Mouse (Mus musculus) kidney, postnatal 0 days (tissue): ENCODE results near the gene Adarb1. TPM values are rescaled to one million over a fixed set of nuclear protein-coding genes. Genes with fewer than 3 reads are reported as not detected.

Experiments used
- ATAC-seq: fragments of 200-750 bp; cut with Nextera tagmentation; replicated peaks from 2 replicates; pipeline ENCODE4 v1.8.0; 2017; ENCODE audit warnings: low read depth, moderate number of reproducible peaks, moderate TSS enrichment, moderate library complexity; ENCODE audit not compliant: low FRiP score
- DNase-seq: peaks from one replicate; pipeline ENCODE4 v3.0.0-alpha.2; 2016; ENCODE audit warnings: low spot score
- H3K27ac ChIP-seq: fragments of 300-500 bp; sonication (generic); 2 replicates; pipeline ENCODE4 v1.5.1; 2014; ENCODE audit warnings: mild to moderate bottlenecking
- H3K27me3 ChIP-seq: fragments of 300-500 bp; sonication (generic); 2 replicates; pipeline ENCODE4 v1.6.1; 2014; ENCODE audit warnings: low read length, mixed read lengths; ENCODE audit not compliant: insufficient read depth
- H3K36me3 ChIP-seq: fragments of 300-500 bp; sonication (generic); 2 replicates; pipeline ENCODE4 v1.6.1; 2014; ENCODE audit warnings: low read length, mixed read lengths; ENCODE audit not compliant: insufficient read depth
- H3K4me1 ChIP-seq: fragments of 300-500 bp; sonication (generic); replicated peaks from 2 replicates; pipeline ENCODE4 v1.6.1; 2014; ENCODE audit warnings: antibody characterized with exemption, low read length, mixed read lengths; ENCODE audit not compliant: insufficient read depth
- H3K4me2 ChIP-seq: fragments of 300-500 bp; sonication (generic); 2 replicates; pipeline ENCODE4 v1.6.1; 2014; ENCODE audit warnings: mild to moderate bottlenecking, low read length, moderate library complexity, mixed read lengths
- H3K4me3 ChIP-seq: fragments of 300-500 bp; sonication (generic); replicated peaks from 2 replicates; pipeline ENCODE4 v1.5.1; 2014; ENCODE audit warnings: low read depth, low read length
- H3K9ac ChIP-seq: fragments of 300-500 bp; sonication (generic); 2 replicates; pipeline ENCODE4 v1.6.1; 2014; ENCODE audit warnings: low read depth, low read length
- H3K9me3 ChIP-seq: fragments of 300-500 bp; sonication (generic); replicated peaks from 2 replicates; pipeline ENCODE4 v1.6.1; 2016; ENCODE audit warnings: low read length, inconsistent platforms, mixed read lengths
- CTCF ChIP-seq: IDR thresholded peaks from 2 replicates; pipeline ENCODE4 v1.5.1; 2016; ENCODE audit warnings: antibody characterized with exemption, low read depth, mild to moderate bottlenecking, moderate library complexity
- WGBS: fragments of 180-500 bp; shearing (Covaris S2); extraction: QIAGEN DNeasy Blood & Tissue Kit; methylation state at CpG from one replicate; pipeline ENCODE4 v1.1.7; 2014; 5-methylcytosine and 5-hydroxymethylcytosine counted together
- polyA plus RNA-seq: library from polyadenylated mRNA; unstranded; fragments of >200 nt; fragmentation: Nextera tagmentation; extraction: Ambion mirVana; gene quantifications from 2 replicates; pipeline ENCODE4 v1.2.1, GENCODE M21; 2015

Gene Adarb1
- polyA plus RNA-seq, 1 experiment from 2014 or later, result 4.6 TPM

GRCm38 (mm10) chr10:77398082-77398481 is 20.0 kb downstream of the Adarb1 start:
- Histone ChIP-seq H3K36me3 (no peaks in the 10 kb centered on the region), H3K4me2 (no peak overlapping the region), H3K27ac (no peak overlapping the region), H3K9ac (no peak overlapping the region), H3K27me3 (no peaks in the 10 kb centered on the region), H3K9me3 (no peaks in the 10 kb centered on the region), H3K4me1 (no peaks in the 10 kb centered on the region), H3K4me3 (no peak overlapping the region)
- ATAC-seq, result no peak
- no peak for TF ChIP-seq CTCF
- DNase-seq, result peak; percentile 38
- 57% methylated on average over 3 of the region's 3 CpGs for WGBS

- ATAC-seq (no peak), DNase-seq (no peak)
- TF ChIP-seq CTCF, result no peak
- Histone ChIP-seq H3K27ac (no peak overlapping the region), H3K9ac (no peak overlapping the region), H3K4me2 (no peak overlapping the region), H3K4me1 (no peaks in the 10 kb centered on the region), H3K27me3 (no peaks in the 10 kb centered on the region), H3K36me3 (no peaks in the 10 kb centered on the region), H3K4me3 (no peak overlapping the region), H3K9me3 (no peaks in the 10 kb centered on the region)
- 74% methylated on average over 6 of the region's 6 CpGs for WGBS
Measured at GRCm38 (mm10) chr10:77397056-77397642, 20.9 kb downstream of the Adarb1 start.

DNA sequence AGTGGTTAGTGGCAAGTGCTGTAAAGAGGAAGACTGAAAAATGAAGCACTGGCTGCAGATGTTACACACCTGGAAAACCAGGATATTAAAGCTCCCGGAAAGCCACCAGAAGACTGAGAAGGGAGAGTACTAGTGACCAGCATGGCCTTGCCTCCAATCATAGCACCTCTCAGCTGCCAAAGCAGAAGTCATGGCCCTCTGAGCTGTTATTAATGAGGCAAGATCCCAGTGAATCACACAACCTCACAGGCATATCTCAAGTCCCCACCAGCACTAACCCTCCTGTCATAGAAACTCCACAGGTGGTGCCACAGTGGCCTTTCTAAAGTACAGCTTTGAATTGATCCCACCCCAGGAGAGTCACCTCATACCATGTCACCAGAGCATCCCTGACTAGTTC is 22.1 kb downstream of the Adarb1 start:
- no peak overlapping the region for H3K27ac ChIP-seq
- H3K36me3 ChIP-seq, result no peaks in the 10 kb centered on the region
- WGBS, result 93% methylated on average over 1 of the region's 1 CpGs
- H3K9ac ChIP-seq, result no peak overlapping the region
- no peaks in the 10 kb centered on the region for H3K27me3 ChIP-seq
- H3K4me1 ChIP-seq, result no peaks in the 10 kb centered on the region
- ATAC-seq (no peak), DNase-seq (no peak)
- no peaks in the 10 kb centered on the region for H3K9me3 ChIP-seq
- no peak for TF ChIP-seq CTCF
- no peak overlapping the region for H3K4me2 ChIP-seq
- H3K4me3 ChIP-seq, result no peak overlapping the region

- ATAC-seq (no peak), DNase-seq (no peak)
- no peak for TF ChIP-seq CTCF
- H3K27me3 ChIP-seq, result no peaks in the 10 kb centered on the region
- H3K9ac ChIP-seq, result no peak overlapping the region
- no peak overlapping the region for H3K4me3 ChIP-seq
- H3K9me3 ChIP-seq, result no peaks in the 10 kb centered on the region
- H3K36me3 ChIP-seq, result no peaks in the 10 kb centered on the region
- H3K27ac ChIP-seq, result no peak overlapping the region
- no peak overlapping the region for H3K4me2 ChIP-seq
- WGBS, result 94% methylated on average over 6 of the region's 6 CpGs
- no peaks in the 10 kb centered on the region for H3K4me1 ChIP-seq
Measured at GRCm38 (mm10) chr10:77391072-77391471, 27.0 kb downstream of the Adarb1 start.

DNA sequence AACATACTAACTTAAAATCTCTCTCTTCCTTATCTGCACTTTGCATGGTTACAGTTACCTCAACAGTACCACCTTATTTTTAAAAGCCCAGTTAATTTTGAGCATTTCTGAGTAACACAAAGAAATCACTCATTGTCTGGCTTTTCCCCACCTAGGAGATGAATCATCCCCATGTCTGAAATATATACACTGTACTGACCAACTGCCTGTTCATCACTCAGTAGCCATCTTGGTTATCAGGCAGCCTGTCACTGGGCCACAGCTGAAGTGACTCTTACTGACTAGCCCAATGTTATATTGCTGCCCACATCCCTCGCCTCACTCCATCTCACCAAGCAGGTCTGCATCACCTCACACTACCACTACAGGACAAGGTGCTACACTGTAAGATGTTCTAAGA is 30.5 kb downstream of the Adarb1 start:
- no peak for ATAC-seq
- Histone ChIP-seq H3K9me3 (no peaks in the 10 kb centered on the region), H3K4me2 (no peak overlapping the region), H3K27ac (no peak overlapping the region), H3K4me3 (no peak overlapping the region), H3K27me3 (no peaks in the 10 kb centered on the region), H3K4me1 (no peaks in the 10 kb centered on the region), H3K9ac (no peak overlapping the region), H3K36me3 (no peaks in the 10 kb centered on the region)
- 95% methylated on average over 1 of the region's 1 CpGs for WGBS
- no peak for DNase-seq
- no peak for TF ChIP-seq CTCF

- Histone ChIP-seq H3K27me3 (no peaks in the 10 kb centered on the region), H3K36me3 (no peaks in the 10 kb centered on the region), H3K4me3 (no peak overlapping the region), H3K27ac (no peak overlapping the region), H3K4me1 (no peaks in the 10 kb centered on the region), H3K9me3 (no peaks in the 10 kb centered on the region), H3K9ac (no peak overlapping the region), H3K4me2 (no peak overlapping the region)
- 76% methylated on average over 4 of the region's 4 CpGs for WGBS
- DNase-seq (no peak), ATAC-seq (no peak)
- no peak for TF ChIP-seq CTCF
Measured at GRCm38 (mm10) chr10:77385731-77386130, 32.3 kb downstream of the Adarb1 start.

DNA sequence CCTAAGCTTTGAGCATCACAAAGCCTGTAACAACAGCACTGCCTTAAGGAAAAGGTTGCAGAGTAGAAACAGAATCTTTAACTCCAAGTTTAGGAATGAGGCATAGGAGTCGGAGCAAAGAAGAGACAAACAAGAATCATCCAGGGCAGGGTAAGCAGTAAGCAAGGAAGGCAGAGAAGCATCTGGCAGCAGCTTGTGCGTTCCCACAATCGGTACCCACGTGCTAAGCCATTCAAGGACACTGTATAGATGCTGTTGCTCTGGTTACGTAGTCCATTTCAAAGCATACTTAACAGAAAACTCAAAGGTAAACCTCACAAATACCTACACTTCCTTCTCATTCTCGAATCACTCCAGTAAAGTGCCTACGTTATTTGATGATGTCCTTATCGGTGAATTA is 35.0 kb downstream of the Adarb1 start:
- Histone ChIP-seq H3K9ac (no peak overlapping the region), H3K27ac (no peak overlapping the region), H3K4me3 (no peak overlapping the region), H3K4me1 (no peaks in the 10 kb centered on the region), H3K9me3 (no peaks in the 10 kb centered on the region), H3K4me2 (no peak overlapping the region), H3K27me3 (no peaks in the 10 kb centered on the region), H3K36me3 (no peaks in the 10 kb centered on the region)
- ATAC-seq, result no peak
- no peak for TF ChIP-seq CTCF
- WGBS, result 79% methylated on average over 8 of the region's 8 CpGs
- no peak for DNase-seq
